Mouse (Mus musculus) heart, postnatal 25 days (tissue): ENCODE data around the gene Kif28. TPM values are rescaled to one million over a fixed set of nuclear protein-coding genes. Genes with fewer than 3 reads are reported as not detected.
"Not testable (repeated sequence)": the region's sequence is repeated elsewhere in the genome, so short reads cannot be mapped to it uniquely, and the experiment has no call there.

Experiments
- DNase-seq: peaks from one replicate; pipeline ENCODE4 v3.0.0; 2022; ENCODE audit warnings: low spot score
- intact Hi-C: fragments of 180-260 bp; cut with DNase I; formaldehyde crosslinking; loops from one replicate; pipeline ENCODE4 v1.15.1; 2025
- total RNA-seq, 2 experiments: library from RNA; stranded (reverse); gene quantifications; 2 replicates each; pipeline ENCODE4 v1.2.3; 2021

The Kif28 gene
- total RNA-seq, 2 experiments from 2014 or later: 0.75 to 0.87 TPM

DNA sequence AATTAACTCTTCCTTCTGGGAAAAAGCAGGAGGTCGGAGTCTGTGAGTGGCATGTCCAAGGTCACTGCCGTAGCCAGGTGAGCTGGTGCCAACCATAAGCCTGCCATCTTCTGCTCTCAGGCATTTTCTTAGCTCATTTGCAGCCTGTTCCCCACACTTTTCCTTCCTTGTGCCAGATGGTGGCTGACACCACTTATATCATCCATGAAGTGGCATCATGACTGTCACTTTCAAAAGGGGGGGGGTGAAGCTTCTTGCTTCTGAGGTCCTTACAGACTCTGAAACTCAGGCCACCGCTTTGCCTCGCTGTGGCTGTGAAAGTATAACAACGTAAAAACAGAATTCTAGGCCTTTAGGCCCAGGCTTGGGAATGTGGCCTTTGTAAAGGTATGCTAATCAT is 93.8 kb downstream of the Kif28 start:
- DNase-seq: no peak
- intact Hi-C loops: no loop called here

DNA sequence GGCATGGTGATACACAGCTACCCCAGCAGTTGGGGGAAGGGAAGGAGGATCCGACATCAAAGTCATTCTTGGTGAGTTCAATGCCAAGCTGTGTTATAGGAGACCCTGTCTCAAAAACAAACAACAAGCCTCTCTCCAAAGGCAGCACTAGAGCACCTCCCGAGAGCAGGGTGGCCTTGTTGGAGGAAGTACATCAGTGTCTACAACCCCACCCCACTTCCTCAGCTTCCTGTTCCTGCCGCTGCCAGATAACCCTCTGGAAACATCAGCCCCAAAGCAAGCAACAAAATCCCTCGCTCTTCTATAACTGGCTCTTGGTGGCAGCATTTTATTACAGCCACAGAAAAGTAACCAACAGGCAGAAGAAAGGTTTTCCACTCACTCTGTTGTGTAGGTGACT is 94.8 kb downstream of the Kif28 start:
- intact Hi-C loops: no loop called here
- DNase-seq: no peak

DNA sequence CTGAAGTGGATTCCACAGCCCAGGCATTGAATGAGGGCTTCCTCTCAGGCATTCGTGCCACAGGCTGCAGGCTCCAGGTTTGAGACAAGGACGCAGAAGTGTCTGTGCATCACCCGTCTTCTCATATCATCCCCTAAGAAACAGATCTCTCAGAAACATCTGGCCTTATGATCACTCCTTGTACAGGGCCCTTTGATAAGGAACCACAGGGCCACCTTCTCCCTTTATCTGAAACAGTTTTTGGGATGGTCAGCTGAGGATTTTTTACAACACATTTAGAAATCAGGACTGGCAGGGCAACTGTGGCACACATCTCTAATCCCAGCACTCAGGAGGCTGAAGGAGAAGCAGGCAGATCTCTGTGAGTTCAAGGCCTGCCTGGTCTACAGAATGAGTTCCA is 95.7 kb downstream of the Kif28 start:
- no peak for DNase-seq
- intact Hi-C loops: loop anchor here (10.0 kb wide), 1 partner anchor 195 kb away; no protein-coding TSS in a partner anchor

DNA sequence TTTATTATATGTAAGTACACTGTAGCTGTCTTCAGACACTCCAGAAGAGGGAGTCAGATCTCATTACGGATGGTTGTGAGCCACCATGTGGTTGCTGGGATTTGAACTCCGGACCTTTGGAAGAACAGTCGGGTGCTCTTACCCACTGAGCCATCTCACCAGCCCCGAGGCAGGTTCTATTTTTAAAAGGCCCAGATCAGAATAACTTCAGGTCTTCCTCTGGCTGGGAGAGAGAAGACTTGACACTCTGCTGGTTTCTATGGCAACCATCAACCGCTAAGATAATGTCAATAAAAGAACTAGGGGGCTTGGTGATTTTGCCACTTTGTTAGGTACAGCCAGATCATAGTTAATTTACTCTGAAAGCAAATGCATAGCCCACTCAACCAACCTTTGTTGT is 96.4 kb downstream of the Kif28 start:
- DNase-seq: not testable (repeated sequence)
- intact Hi-C loops: loop anchor here (10.0 kb wide), 1 partner anchor 196 kb away; no protein-coding TSS in a partner anchor

DNA sequence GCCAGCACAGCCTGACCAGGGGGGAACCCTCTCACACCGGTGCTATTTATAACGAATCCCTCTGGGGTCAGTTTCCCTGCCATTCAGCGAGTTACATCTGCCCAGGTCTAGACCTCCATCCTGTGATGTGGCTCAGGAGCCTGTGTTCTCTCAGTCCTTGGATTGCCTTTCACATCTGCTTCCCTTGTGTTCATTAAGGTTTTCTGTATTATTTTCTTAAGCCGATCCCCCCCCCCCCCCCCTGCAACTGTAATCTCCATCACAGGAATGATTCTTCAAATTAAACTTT is 99.1 kb downstream of the Kif28 start:
- DNase-seq: no peak
- intact Hi-C loops: loop anchor here (10.0 kb wide), 1 partner anchor 199 kb away; no protein-coding TSS in a partner anchor

Other genes starting within 250 kb of the Kif28 start
- gene Smyd3, start 227.2 kb downstream of the Kif28 start, total RNA-seq: 1 to 10 TPM; 5.6 to 6.0 TPM
- gene Tfb2m, start 199.0 kb downstream of the Kif28 start, total RNA-seq: 10 to 100 TPM; 47.2 to 47.9 TPM
- 10 to 100 TPM; 42.8 to 47.2 TPM for gene Cnst, start 198.9 kb downstream of the Kif28 start, total RNA-seq
- 10 to 100 TPM; 56.1 to 61.9 TPM for gene Sccpdh, start 77.1 kb downstream of the Kif28 start, total RNA-seq
- gene Gm10518, start 58.1 kb upstream of the Kif28 start, total RNA-seq: not detected
- gene Ahctf1, start 58.4 kb upstream of the Kif28 start, total RNA-seq: 10 to 100 TPM; 15.8 to 20.5 TPM
- 10 to 100 TPM; 42.2 to 46.9 TPM for gene Cdc42bpa, start 215.2 kb upstream of the Kif28 start, total RNA-seq